8 mouse cellular contexts compared by ENCODE assay signal in the genomic region with DNA sequence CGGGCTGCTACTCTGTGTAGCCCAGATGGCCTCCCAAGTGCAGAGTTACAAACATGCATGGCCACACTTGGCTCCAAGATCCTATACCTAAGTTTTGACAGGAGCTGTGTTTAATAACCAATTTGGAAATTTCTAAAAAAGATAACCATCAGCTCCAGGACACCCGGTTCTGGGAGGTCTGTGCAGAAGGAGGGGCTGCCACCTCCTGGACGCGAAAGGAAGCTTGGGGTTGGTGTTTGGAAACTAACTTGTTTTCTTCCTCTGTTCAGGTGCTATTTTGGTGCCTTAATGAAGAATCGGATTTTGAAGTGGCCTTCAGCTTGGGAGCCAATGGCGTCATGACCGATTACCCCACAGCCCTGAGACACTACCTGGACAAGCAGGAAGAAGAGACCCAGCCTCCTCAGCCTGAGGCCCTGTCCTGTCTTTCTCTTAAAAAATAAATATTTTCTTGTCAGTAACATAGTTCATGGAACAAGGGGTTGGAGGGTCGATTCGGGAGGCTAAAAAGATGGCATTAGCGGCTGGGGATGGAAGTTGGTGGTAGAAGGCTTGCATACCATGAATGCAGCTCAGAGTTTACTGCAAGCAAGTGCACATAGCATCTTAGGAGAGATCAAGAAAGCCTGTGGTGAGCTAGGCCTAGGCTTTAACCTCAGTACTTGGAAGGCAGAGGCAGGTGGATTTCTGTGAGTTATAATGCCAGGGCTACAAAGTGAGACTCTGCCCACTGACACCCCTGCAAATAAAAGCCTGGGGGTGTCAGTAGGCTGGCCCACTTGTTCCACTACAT. TPM values are rescaled to one million over a fixed set of nuclear protein-coding genes. Genes with fewer than 3 reads are reported as not detected.
DNase-seq lines count a peak whose midpoint lies in the region; ATAC-seq and TF ChIP-seq lines count a peak whose summit lies in the region.

No protein-coding gene starts in this region.

- H3K36me3 ChIP-seq in lung, embryonic 14.5 days (ENCODE audit: insufficient read depth) = peaks cover 42% of the 10 kb centered on the region
- H3K36me3 ChIP-seq in intestine, embryonic 14.5 days (ENCODE audit: control insufficient read depth, insufficient read depth, low read length) = peaks cover 36% of the 10 kb centered on the region
- no peaks in the 10 kb centered on the region for H3K36me3 ChIP-seq in neural tube, embryonic 14.5 days (ENCODE audit: control insufficient read depth, insufficient read depth, low read length)

- no peak; the same call in 1 of the 2 replicates for TF ChIP-seq CTCF in cerebellum, adult 2 months (IDR thresholded peaks at IDR 0.05; ENCODE audit: borderline replicate concordance, insufficient read depth, low read depth, low read length)
- TF ChIP-seq CTCF in lung, embryonic 14.5 days (IDR thresholded peaks at IDR 0.05; ENCODE audit: low read depth) = no peak

- H3K4me1 ChIP-seq in cerebellum, adult 2 months (ENCODE audit: control insufficient read depth, insufficient read depth, low read length) = peaks cover 23% of the 10 kb centered on the region
- H3K4me1 ChIP-seq in lung, embryonic 14.5 days (ENCODE audit: insufficient read depth) = 0 out of 2 replicates have a peak, but pooled peaks cover 21% of the 10 kb centered on the region
- peaks cover 31% of the 10 kb centered on the region for H3K4me1 ChIP-seq in intestine, embryonic 14.5 days (replicated peaks; ENCODE audit: control insufficient read depth, insufficient read depth, low read length)
- H3K4me1 ChIP-seq in neural tube, embryonic 14.5 days (ENCODE audit: control insufficient read depth, insufficient read depth, low read length) = peaks cover 24% of the 10 kb centered on the region

- TF ChIP-seq POLR2A in cerebellum, adult 2 months (IDR thresholded peaks at IDR 0.05; ENCODE audit: borderline replicate concordance, insufficient read depth, low read length) = no peak

- WGBS in cerebellum, adult 2 months = 77% methylated on average over 10 of the region's 10 CpGs
- WGBS in lung, embryonic 14.5 days = 77% methylated on average over 10 of the region's 10 CpGs
- WGBS in intestine, embryonic 14.5 days = 79% methylated on average over 10 of the region's 10 CpGs
- WGBS in neural tube, embryonic 14.5 days = 84% methylated on average over 10 of the region's 10 CpGs

- no peaks in the 10 kb centered on the region for H3K27me3 ChIP-seq in cerebellum, adult 2 months (ENCODE audit: control insufficient read depth, insufficient read depth, low read length)
- H3K27me3 ChIP-seq in lung, embryonic 14.5 days (ENCODE audit: insufficient read depth, low read length) = no peaks in the 10 kb centered on the region
- no peaks in the 10 kb centered on the region for H3K27me3 ChIP-seq in intestine, embryonic 14.5 days (replicated peaks; ENCODE audit: control insufficient read depth, insufficient read depth, low read length)
- H3K27me3 ChIP-seq in neural tube, embryonic 14.5 days (ENCODE audit: control insufficient read depth, insufficient read depth, low read length) = no peaks in the 10 kb centered on the region

- no peak for DNase-seq in cerebellum, adult 2 months
- no peak for DNase-seq in lung, embryonic 14.5 days
- no peak for DNase-seq in lung, postnatal 36 days
- DNase-seq in intestine, embryonic 14.5 days (ENCODE audit: low spot score) = no peak
- DNase-seq in testis, postnatal 14 days (ENCODE audit: low spot score) = no peak
- no peak for DNase-seq in embryo, embryonic 11 days

- H3K27ac ChIP-seq in cerebellum, adult 2 months (ENCODE audit: insufficient read depth, low read length) = 0 out of 2 replicates have a peak overlapping the region, but pooled peaks have one; percentile 87
- H3K27ac ChIP-seq in lung, embryonic 14.5 days (ENCODE audit: low read depth) = no peak overlapping the region; the same call in 1 of the 2 replicates
- peak overlapping the region; percentile 93 for H3K27ac ChIP-seq in intestine, embryonic 14.5 days (ENCODE audit: low read depth)
- H3K27ac ChIP-seq in neural tube, embryonic 14.5 days (ENCODE audit: low read depth, low read length) = no peak overlapping the region; the same call in 1 of the 2 replicates

- ATAC-seq in cerebellum, adult (ENCODE audit: insufficient number of reproducible peaks, low FRiP score, low TSS enrichment) = no peak
- ATAC-seq in lung, embryonic 14.5 days (ENCODE audit: insufficient read depth) = no peak
- no peak for ATAC-seq in intestine, embryonic 14.5 days (replicated peaks; ENCODE audit: low FRiP score, low TSS enrichment, low read depth)
- no peak for ATAC-seq in neural tube, embryonic 14.5 days (ENCODE audit: low read depth)

- H3K4me3 ChIP-seq in cerebellum, adult 2 months (replicated peaks; ENCODE audit: insufficient read depth, low read depth, low read length) = peak overlapping the region; percentile 77
- no peak overlapping the region for H3K4me3 ChIP-seq in lung, embryonic 14.5 days (ENCODE audit: low read depth, low read length)
- H3K4me3 ChIP-seq in intestine, embryonic 14.5 days (ENCODE audit: low read depth, low read length) = no peak overlapping the region
- no peak overlapping the region for H3K4me3 ChIP-seq in neural tube, embryonic 14.5 days (ENCODE audit: low read depth, low read length)

- peak overlapping the region; percentile 86; the same call in 1 of the 2 replicates for H3K9ac ChIP-seq in lung, embryonic 14.5 days
- 0 out of 2 replicates have a peak overlapping the region, but pooled peaks have one; percentile 77 for H3K9ac ChIP-seq in intestine, embryonic 14.5 days (ENCODE audit: low read length)
- H3K9ac ChIP-seq in neural tube, embryonic 14.5 days (replicated peaks; ENCODE audit: low read depth, low read length) = no peak overlapping the region

- peak overlapping the region; percentile 87; the same call in 1 of the 2 replicates for H3K4me2 ChIP-seq in lung, embryonic 14.5 days
- H3K4me2 ChIP-seq in intestine, embryonic 14.5 days (ENCODE audit: low read length) = peak overlapping the region; percentile 90
- peak overlapping the region; percentile 88; the same call in 1 of the 2 replicates for H3K4me2 ChIP-seq in neural tube, embryonic 14.5 days (ENCODE audit: low read depth, low read length)

- no peaks in the 10 kb centered on the region for H3K9me3 ChIP-seq in lung, embryonic 14.5 days (ENCODE audit: low read depth, low read length)
- H3K9me3 ChIP-seq in intestine, embryonic 14.5 days (ENCODE audit: control insufficient read depth, low read length) = no peaks in the 10 kb centered on the region
- no peaks in the 10 kb centered on the region for H3K9me3 ChIP-seq in neural tube, embryonic 14.5 days (ENCODE audit: control insufficient read depth, low read length)

RNA-seq across cellular contexts. Expression of a gene that starts 1.4 kb away (rescaled TPM):
- 628 and 636 TPM in 2 replicates for polyA plus RNA-seq in cerebellum, adult 2 months (2012; rRNA removed)
- 87.8 and 91.2 TPM in 2 replicates for polyA plus RNA-seq in lung, embryonic 14.5 days (2014; fragmentation: Nextera tagmentation; extraction: Ambion mirVana)
- 105 and 106 TPM in 2 replicates for polyA plus RNA-seq in intestine, embryonic 14.5 days (2014; fragmentation: Nextera tagmentation; extraction: Ambion mirVana)
- 219 and 246 TPM in 2 replicates for polyA plus RNA-seq in neural tube, embryonic 14.5 days (2014; fragmentation: Nextera tagmentation; extraction: Ambion mirVana)

RNA-seq across cellular contexts. Expression of a gene that starts 5.9 kb away (rescaled TPM):
- polyA plus RNA-seq in cerebellum, adult 2 months (2012; rRNA removed) = 2.2 TPM in 2 replicates
- polyA plus RNA-seq in lung, embryonic 14.5 days (2014; fragmentation: Nextera tagmentation; extraction: Ambion mirVana) = 0.28 TPM in 1 of 2 replicates, not detected in the other
- polyA plus RNA-seq in intestine, embryonic 14.5 days (2014; fragmentation: Nextera tagmentation; extraction: Ambion mirVana) = 0.36 and 0.47 TPM in 2 replicates
- 0.27 and 0.55 TPM in 2 replicates for polyA plus RNA-seq in neural tube, embryonic 14.5 days (2014; fragmentation: Nextera tagmentation; extraction: Ambion mirVana)

RNA-seq across cellular contexts. Expression of a gene that starts 9.2 kb away (rescaled TPM):
- 6.0 and 8.0 TPM in 2 replicates for polyA plus RNA-seq in cerebellum, adult 2 months (2012; rRNA removed)
- polyA plus RNA-seq in lung, embryonic 14.5 days (2014; fragmentation: Nextera tagmentation; extraction: Ambion mirVana) = 3.3 and 3.4 TPM in 2 replicates
- polyA plus RNA-seq in intestine, embryonic 14.5 days (2014; fragmentation: Nextera tagmentation; extraction: Ambion mirVana) = 3.6 and 3.9 TPM in 2 replicates
- 1.8 and 2.4 TPM in 2 replicates for polyA plus RNA-seq in neural tube, embryonic 14.5 days (2014; fragmentation: Nextera tagmentation; extraction: Ambion mirVana)

RNA-seq across cellular contexts. Expression of a gene that starts 16.0 kb away (rescaled TPM):
- 212 and 229 TPM in 2 replicates for polyA plus RNA-seq in cerebellum, adult 2 months (2012; rRNA removed)
- 111 and 117 TPM in 2 replicates for polyA plus RNA-seq in lung, embryonic 14.5 days (2014; fragmentation: Nextera tagmentation; extraction: Ambion mirVana)
- polyA plus RNA-seq in intestine, embryonic 14.5 days (2014; fragmentation: Nextera tagmentation; extraction: Ambion mirVana) = 101 and 104 TPM in 2 replicates
- 85.0 and 85.9 TPM in 2 replicates for polyA plus RNA-seq in neural tube, embryonic 14.5 days (2014; fragmentation: Nextera tagmentation; extraction: Ambion mirVana)

RNA-seq across cellular contexts. Expression of a gene that starts 16.9 kb away (rescaled TPM):
- 110 and 119 TPM in 2 replicates for polyA plus RNA-seq in cerebellum, adult 2 months (2012; rRNA removed)
- 278 and 300 TPM in 2 replicates for polyA plus RNA-seq in lung, embryonic 14.5 days (2014; fragmentation: Nextera tagmentation; extraction: Ambion mirVana)
- 277 and 280 TPM in 2 replicates for polyA plus RNA-seq in intestine, embryonic 14.5 days (2014; fragmentation: Nextera tagmentation; extraction: Ambion mirVana)
- polyA plus RNA-seq in neural tube, embryonic 14.5 days (2014; fragmentation: Nextera tagmentation; extraction: Ambion mirVana) = 154 and 168 TPM in 2 replicates

Comparison
In these comparisons a context has a peak if more than half of its experiments do, and no peak if none do; other contexts are left out.
1. H3K27ac ChIP-seq: peak in cerebellum, adult 2 months (single experiment) and intestine, embryonic 14.5 days (single experiment); none in lung, embryonic 14.5 days (single experiment) and neural tube, embryonic 14.5 days (single experiment).
2. Peak in every context shown above with its lines, with median percentiles within 50 percentile points of each other: H3K4me2 ChIP-seq.